8 mouse cellular contexts compared by ENCODE assay signal in the genomic region with DNA sequence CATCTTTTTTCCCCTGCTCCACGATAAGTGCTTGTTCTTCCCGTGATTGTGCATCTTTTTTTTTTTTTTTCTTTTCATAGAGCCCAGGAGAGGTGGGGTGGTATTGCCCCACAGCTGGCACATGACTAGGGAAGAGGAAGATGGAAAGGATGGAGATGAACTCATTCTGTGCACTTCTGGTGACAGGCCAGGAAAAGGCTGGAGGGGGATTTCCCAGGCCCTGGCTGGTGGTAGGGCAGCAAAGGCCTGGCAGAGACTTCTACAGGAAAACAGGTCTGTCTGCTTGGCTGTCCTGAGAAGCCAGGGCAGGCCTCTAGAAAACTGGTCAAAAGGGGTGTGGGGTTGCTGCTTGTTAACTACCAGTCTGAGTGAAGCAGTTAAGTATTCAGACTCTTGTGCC. TPM values are rescaled to one million over a fixed set of nuclear protein-coding genes. Genes with fewer than 3 reads are reported as not detected.
DNase-seq lines count a peak whose midpoint lies in the region; ATAC-seq lines count a peak whose summit lies in the region.

No protein-coding gene starts in this region.

- no peak overlapping the region for H3K27ac ChIP-seq in forebrain, embryonic 16.5 days (ENCODE audit: low read length)
- H3K27ac ChIP-seq in lung, embryonic 16.5 days (ENCODE audit: low read length): no peak overlapping the region

- H3K9ac ChIP-seq in forebrain, embryonic 16.5 days (replicated peaks; ENCODE audit: low read depth, low read length): peak overlapping the region; percentile 95
- peak overlapping the region; percentile 92 for H3K9ac ChIP-seq in lung, embryonic 16.5 days (ENCODE audit: low read length)

- peaks cover 44% of the 10 kb centered on the region for H3K4me1 ChIP-seq in erythroblast, embryonic 14.5 days (ENCODE audit: control insufficient read depth)
- peaks cover 35% of the 10 kb centered on the region for H3K4me1 ChIP-seq in forebrain, embryonic 16.5 days (replicated peaks; ENCODE audit: control insufficient read depth, insufficient read depth, low read length)
- peaks cover 34% of the 10 kb centered on the region for H3K4me1 ChIP-seq in lung, embryonic 16.5 days (replicated peaks; ENCODE audit: control insufficient read depth, insufficient read depth, low read length)

- WGBS in forebrain, embryonic 16.5 days: 2% methylated on average over 2 of the region's 2 CpGs
- WGBS in lung, embryonic 16.5 days: 6% methylated on average over 2 of the region's 2 CpGs

- ATAC-seq in erythroblast, adult 5-6 weeks (replicated peaks; ENCODE audit: low FRiP score, poor library complexity, severe bottlenecking): no peak
- ATAC-seq in forebrain, embryonic 16.5 days: no peak
- no peak for ATAC-seq in lung, embryonic 16.5 days (ENCODE audit: low read depth)

- H3K27me3 ChIP-seq in erythroblast, embryonic 14.5 days (ENCODE audit: control insufficient read depth): peaks cover 16% of the 10 kb centered on the region
- no peaks in the 10 kb centered on the region for H3K27me3 ChIP-seq in forebrain, embryonic 16.5 days (replicated peaks; ENCODE audit: control insufficient read depth, insufficient read depth, low read length)
- H3K27me3 ChIP-seq in lung, embryonic 16.5 days (ENCODE audit: control insufficient read depth, insufficient read depth, low read depth, low read length): no peaks in the 10 kb centered on the region

- no peaks in the 10 kb centered on the region for H3K9me3 ChIP-seq in erythroblast, embryonic 14.5 days (ENCODE audit: control insufficient read depth, low read length)
- H3K9me3 ChIP-seq in forebrain, embryonic 16.5 days (ENCODE audit: control insufficient read depth, low read length): no peaks in the 10 kb centered on the region
- no peaks in the 10 kb centered on the region for H3K9me3 ChIP-seq in lung, embryonic 16.5 days (ENCODE audit: control insufficient read depth, low read length)

- peak; percentile 52 to 55 for DNase-seq in adrenal gland, postnatal 36 days
- DNase-seq in kidney, adult 11 months: peak; percentile 18
- DNase-seq in thymus, postnatal 4 days: peak; percentile 41
- no peak for DNase-seq in layer of hippocampus, postnatal 36 days

- H3K36me3 ChIP-seq in erythroblast, embryonic 14.5 days (ENCODE audit: control insufficient read depth): no peaks in the 10 kb centered on the region
- no peaks in the 10 kb centered on the region for H3K36me3 ChIP-seq in forebrain, embryonic 16.5 days (ENCODE audit: control insufficient read depth, insufficient read depth)
- H3K36me3 ChIP-seq in lung, embryonic 16.5 days (ENCODE audit: control insufficient read depth, insufficient read depth, low read length): no peaks in the 10 kb centered on the region

- peak overlapping the region; percentile 85 for H3K4me2 ChIP-seq in forebrain, embryonic 16.5 days (ENCODE audit: low read length)
- peak overlapping the region; percentile 84 for H3K4me2 ChIP-seq in lung, embryonic 16.5 days (ENCODE audit: low read depth, low read length)

- H3K4me3 ChIP-seq in erythroblast, embryonic 14.5 days (replicated peaks): peak overlapping the region; percentile 73
- H3K4me3 ChIP-seq in forebrain, embryonic 16.5 days (replicated peaks; ENCODE audit: low read length): peak overlapping the region; percentile 73
- H3K4me3 ChIP-seq in lung, embryonic 16.5 days (ENCODE audit: low read length): peak overlapping the region; percentile 93

RNA-seq across cellular contexts. Expression of gene Znrf1, which starts 2.3 kb away (rescaled TPM):
- polyA plus RNA-seq in erythroblast, embryonic 14.5 days (2012): 0.85 and 1.6 TPM in 2 replicates
- 5.8 and 35.1 TPM in 2 replicates for total RNA-seq in erythroblast, adult 5-6 weeks (2015; ENCODE audit: low replicate concordance)
- 7.1 and 14.6 TPM in 2 replicates for total RNA-seq in erythroblast, adult 5-6 weeks (2017; ENCODE audit: low replicate concordance)
- 10 to 100 TPM; 38.1 to 40.6 TPM for total RNA-seq in adrenal gland, postnatal 36 days (2021)
- polyA plus RNA-seq in forebrain, embryonic 16.5 days (2015; fragmentation: Nextera tagmentation; extraction: Ambion mirVana): 66.0 and 70.3 TPM in 2 replicates
- polyA plus RNA-seq in lung, embryonic 16.5 days (2015; fragmentation: Nextera tagmentation; extraction: Ambion mirVana): 18.3 and 19.0 TPM in 2 replicates
- total RNA-seq in layer of hippocampus, postnatal 36 days (2021): 100 to 1,000 TPM; 110 to 118 TPM

RNA-seq across cellular contexts. Expression of gene Wdr59, which starts 16.3 kb away (rescaled TPM):
- polyA plus RNA-seq in erythroblast, embryonic 14.5 days (2012): 0.08 and 0.12 TPM in 2 replicates
- 1.7 and 3.1 TPM in 2 replicates for total RNA-seq in erythroblast, adult 5-6 weeks (2015; ENCODE audit: low replicate concordance)
- 2.0 and 3.3 TPM in 2 replicates for total RNA-seq in erythroblast, adult 5-6 weeks (2017; ENCODE audit: low replicate concordance)
- 10 to 100 TPM; 10.4 to 12.8 TPM for total RNA-seq in adrenal gland, postnatal 36 days (2021)
- 8.3 and 9.4 TPM in 2 replicates for polyA plus RNA-seq in forebrain, embryonic 16.5 days (2015; fragmentation: Nextera tagmentation; extraction: Ambion mirVana)
- 6.1 and 6.8 TPM in 2 replicates for polyA plus RNA-seq in lung, embryonic 16.5 days (2015; fragmentation: Nextera tagmentation; extraction: Ambion mirVana)
- total RNA-seq in layer of hippocampus, postnatal 36 days (2021): 10 to 100 TPM; 23.2 to 24.9 TPM

Comparison
In these comparisons a context has a peak if more than half of its experiments do, and no peak if none do; other contexts are left out.
1. DNase-seq: peak in adrenal gland, postnatal 36 days (2 of 2), kidney, adult 11 months (single experiment) and thymus, postnatal 4 days (single experiment); none in layer of hippocampus, postnatal 36 days (0 of 2).
2. Peak in every context shown above with its lines, with median percentiles within 50 percentile points of each other: H3K4me3 ChIP-seq.